In genomic region chr5:129846752-129847557, GRCm38 (mm10) we compare ENCODE assay signal across 8 mouse cellular contexts. TPM values are rescaled to one million over a fixed set of nuclear protein-coding genes. Genes with fewer than 3 reads are reported as not detected.
A peak's percentile ranks its signal among the peaks of the same experiment; 100 is the strongest.
DNase-seq lines count a peak whose midpoint lies in the region; ATAC-seq lines count a peak whose summit lies in the region.

Sumf2 (plus strand) TSS chr5:129846986.

- peak within 1 kb of the TSS; percentile 84 for H3K4me2 ChIP-seq in heart, embryonic 14.5 days (ENCODE audit: low read length)
- peak within 1 kb of the TSS; percentile 80 for H3K4me2 ChIP-seq in liver, embryonic 13.5 days
- H3K4me2 ChIP-seq in stomach, embryonic 16.5 days (ENCODE audit: low read depth, low read length) = peak within 1 kb of the TSS; percentile 80

- peak within 1 kb of the TSS; percentile 23 to 61 for H3K27ac ChIP-seq in heart, embryonic 14.5 days (replicated peaks in 1 of 2; ENCODE audit: control insufficient read depth in 1 of 2, insufficient read depth in 1 of 2, low read depth in 2 of 2, low read length in 2 of 2)
- H3K27ac ChIP-seq in liver, embryonic 13.5 days = peak within 1 kb of the TSS; percentile 77
- peak within 1 kb of the TSS; percentile 69 for H3K27ac ChIP-seq in stomach, embryonic 16.5 days (ENCODE audit: low read length)

- H3K4me3 ChIP-seq in heart, embryonic 14.5 days (ENCODE audit: control insufficient read depth in 1 of 2, insufficient read depth in 1 of 2, low read depth in 1 of 2, low read length in 2 of 2) = peak within 1 kb of the TSS; percentile 59 to 78
- H3K4me3 ChIP-seq in liver, embryonic 13.5 days (replicated peaks) = peak within 1 kb of the TSS; percentile 74
- H3K4me3 ChIP-seq in stomach, embryonic 16.5 days (replicated peaks; ENCODE audit: low read length) = peak within 1 kb of the TSS; percentile 89

- peak within 1 kb of the TSS; percentile 87 for H3K9ac ChIP-seq in heart, embryonic 14.5 days (ENCODE audit: low read length)
- H3K9ac ChIP-seq in liver, embryonic 13.5 days = peak within 1 kb of the TSS; percentile 83
- H3K9ac ChIP-seq in stomach, embryonic 16.5 days (ENCODE audit: low read length) = peak within 1 kb of the TSS; percentile 87

- H3K27me3 ChIP-seq in heart, embryonic 14.5 days (ENCODE audit: control insufficient read depth, insufficient read depth, low read length) = no peaks in the 10 kb centered on the region
- no peaks in the 10 kb centered on the region for H3K27me3 ChIP-seq in liver, embryonic 13.5 days
- H3K27me3 ChIP-seq in stomach, embryonic 16.5 days (ENCODE audit: control insufficient read depth, insufficient read depth, low read length) = no peaks in the 10 kb centered on the region

- H3K9me3 ChIP-seq in heart, embryonic 14.5 days (ENCODE audit: control insufficient read depth, low read length) = no peaks in the 10 kb centered on the region
- peaks cover 5% of the 10 kb centered on the region; the same call in 1 of the 2 replicates for H3K9me3 ChIP-seq in liver, embryonic 13.5 days (replicated peaks)
- H3K9me3 ChIP-seq in stomach, embryonic 16.5 days (replicated peaks; ENCODE audit: control insufficient read depth, low read length) = peaks cover 4% of the 10 kb centered on the region; the same call in 1 of the 2 replicates

- peak; percentile 99 for ATAC-seq in CD4-positive, CD25-positive, alpha-beta regulatory T cell, adult 4 months
- ATAC-seq in heart, embryonic 14.5 days (ENCODE audit: insufficient number of reproducible peaks, insufficient read depth, low FRiP score, low read depth) = peak; percentile 96
- peak; percentile 98 for ATAC-seq in liver, embryonic 13.5 days (ENCODE audit: low read depth)
- ATAC-seq in stomach, embryonic 16.5 days (ENCODE audit: insufficient read depth, low FRiP score) = peak; percentile 99

- 9% methylated on average over 22 of the region's 22 CpGs for WGBS in heart, embryonic 14.5 days
- WGBS in liver, embryonic 13.5 days (ENCODE audit: insufficient replicate concordance) = 8% methylated on average over 22 of the region's 22 CpGs
- 7% methylated on average over 22 of the region's 22 CpGs for WGBS in stomach, embryonic 16.5 days

- H3K4me1 ChIP-seq in heart, embryonic 14.5 days (ENCODE audit: control insufficient read depth in 2 of 2, insufficient read depth in 2 of 2, low read length in 2 of 2) = peaks cover 0 to 13% of the 10 kb centered on the region in 2 experiments; a peak in 2 of 4 replicates
- peaks cover 25% of the 10 kb centered on the region for H3K4me1 ChIP-seq in liver, embryonic 13.5 days (replicated peaks)
- peaks cover 9% of the 10 kb centered on the region; the same call in 1 of the 2 replicates for H3K4me1 ChIP-seq in stomach, embryonic 16.5 days (ENCODE audit: control insufficient read depth, insufficient read depth, low read length)

- H3K36me3 ChIP-seq in heart, embryonic 14.5 days (ENCODE audit: control insufficient read depth, insufficient read depth, low read length) = peaks cover 32% of the 10 kb centered on the region
- H3K36me3 ChIP-seq in liver, embryonic 13.5 days = peaks cover 44% of the 10 kb centered on the region
- H3K36me3 ChIP-seq in stomach, embryonic 16.5 days (ENCODE audit: control insufficient read depth, insufficient read depth, low read length) = peaks cover 6% of the 10 kb centered on the region; the same call in 1 of the 2 replicates

- peak; percentile 93 for DNase-seq in c-Kit-negative CD71-positive TER-119-positive erythroid progenitor cells, embryonic 14.5 days (ENCODE audit: low read depth, low spot score)
- peak; percentile 94 for DNase-seq in fibroblast of lung, adult 2 months (ENCODE audit: low read depth)
- DNase-seq in kidney, postnatal 14 days = peak; percentile 98
- DNase-seq in liver, embryonic 13.5 days = peak; percentile 95
- DNase-seq in neural tube, embryonic 10.5 days (ENCODE audit: extremely low spot score, low spot score) = peak; percentile 97

RNA-seq across cellular contexts. Expression of gene Sumf2, which starts in this region (rescaled TPM):
- 10 to 100 TPM; 24.8 to 36.4 TPM for polyA plus RNA-seq in CD4-positive, CD25-positive, alpha-beta regulatory T cell, adult 4 months (2017; shearing (Covaris generic))
- 26.2 and 26.8 TPM in 2 replicates for polyA plus RNA-seq in heart, embryonic 14.5 days (2014; fragmentation: Nextera tagmentation; extraction: Ambion mirVana)
- polyA plus RNA-seq in liver, embryonic 13.5 days (2015; fragmentation: Nextera tagmentation; extraction: Ambion mirVana) = 24.9 and 35.0 TPM in 2 replicates
- polyA plus RNA-seq in stomach, embryonic 16.5 days (2015; fragmentation: Nextera tagmentation; extraction: Ambion mirVana) = 43.4 and 47.0 TPM in 2 replicates

Comparison
In these comparisons a context has a peak if more than half of its experiments do, and no peak if none do; other contexts are left out.
1. Peak in every context shown above with its lines: DNase-seq, ATAC-seq, H3K4me3 ChIP-seq and H3K27ac ChIP-seq.